Mouse (Mus musculus) testis, adult 2 months (tissue): ENCODE results near the gene Prdm1.

Source experiments
- CTCF ChIP-seq: fragments of 200-500 bp; IDR thresholded peaks from 2 replicates; pipeline ENCODE4 v1.5.1; 2012; ENCODE audit warnings: low read depth, mild to moderate bottlenecking, inconsistent platforms, low read length, moderate library complexity; ENCODE audit not compliant: control insufficient read depth, insufficient read depth, insufficient replicate concordance
- POLR2A ChIP-seq: fragments of 200-500 bp; IDR thresholded peaks from 2 replicates; pipeline ENCODE4 v1.6.1; 2012; ENCODE audit warnings: low read depth, mild to moderate bottlenecking, inconsistent platforms, low read length, moderate library complexity; ENCODE audit not compliant: control insufficient read depth

DNA sequence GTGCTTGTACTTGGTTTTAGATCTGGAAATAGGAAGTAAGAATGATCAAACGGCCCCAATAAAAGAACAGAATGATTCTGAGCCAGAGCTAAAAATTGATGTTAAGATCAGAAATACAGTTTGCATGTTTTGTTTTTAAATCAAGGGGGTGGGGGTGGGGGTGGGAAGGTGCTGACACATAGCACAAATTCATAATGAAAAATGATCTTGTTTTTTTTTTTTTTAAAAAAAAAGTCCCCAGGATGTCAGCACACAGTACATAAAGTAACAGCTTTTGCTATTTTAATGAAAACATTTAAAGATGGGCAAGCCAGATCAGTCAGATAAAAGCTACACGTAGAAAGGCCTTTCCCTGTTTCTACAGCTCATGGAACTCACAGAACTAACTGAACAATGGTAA is 74.2 kb downstream of the Prdm1 start:
- TF ChIP-seq POLR2A (no peak), CTCF (no peak)
